Mouse (Mus musculus): ENCODE measurements around the gene Calhm4. TPM values are rescaled to one million over a fixed set of nuclear protein-coding genes. Genes with fewer than 3 reads are reported as not detected.
"Not testable (repeated sequence)": the region's sequence is repeated elsewhere in the genome, so short reads cannot be mapped to it uniquely, and the experiment has no call there.

Gene Calhm4
- total RNA-seq (2021), result not detected in 2 replicates
- long read RNA-seq, experiment 1, result 0 reads
- long read RNA-seq, experiment 2, result 0 reads

GRCm38 (mm10) chr10:34044210-34044609 lies at the start of gene Calhm4:
TSS of gene Calhm4 (minus strand) at chr10:34044310.
- DNase-seq, result no peak

GRCm38 (mm10) chr10:34091888-34092287 lies 47.8 kb upstream of the Calhm4 start:
- DNase-seq, result no peak

- DNase-seq, result no peak
Measured at GRCm38 (mm10) chr10:34090481-34090880, 46.4 kb upstream of the Calhm4 start.

GRCm38 (mm10) chr10:34089517-34089916 lies 45.4 kb upstream of the Calhm4 start:
- DNase-seq, result no peak

- no peak for DNase-seq
Measured at GRCm38 (mm10) chr10:34088515-34088914, 44.4 kb upstream of the Calhm4 start.

- DNase-seq, result no peak
Measured at GRCm38 (mm10) chr10:34086514-34086913, 42.4 kb upstream of the Calhm4 start.

GRCm38 (mm10) chr10:34074522-34075200 lies 30.6 kb upstream of the Calhm4 start:
- DNase-seq, result no peak

- no peak for DNase-seq
Measured at GRCm38 (mm10) chr10:34071650-34072049, 27.5 kb upstream of the Calhm4 start.

GRCm38 (mm10) chr10:34070999-34071492 lies 26.9 kb upstream of the Calhm4 start:
- DNase-seq, result no peak

GRCm38 (mm10) chr10:34069606-34070005 lies 25.5 kb upstream of the Calhm4 start:
- no peak for DNase-seq

- DNase-seq, result no peak
Measured at GRCm38 (mm10) chr10:34066591-34066990, 22.5 kb upstream of the Calhm4 start.

GRCm38 (mm10) chr10:34053987-34054386 lies 9.9 kb upstream of the Calhm4 start:
- DNase-seq, result no peak

- DNase-seq, result no peak
Measured at GRCm38 (mm10) chr10:34037401-34037800, 6.7 kb downstream of the Calhm4 start, which contains the start of gene Trappc3l. TSS of gene Trappc3l (plus strand) at chr10:34037597.

GRCm38 (mm10) chr10:34036587-34036986 lies 7.5 kb downstream of the Calhm4 start:
- DNase-seq, result no peak

GRCm38 (mm10) chr10:34033630-34034305 lies 10.3 kb downstream of the Calhm4 start:
- peak; percentile 87 for DNase-seq

- DNase-seq, result no peak
Measured at GRCm38 (mm10) chr10:34030322-34030721, 13.8 kb downstream of the Calhm4 start.

- DNase-seq, result peak; percentile 99
Measured at GRCm38 (mm10) chr10:34019302-34020075, 24.6 kb downstream of the Calhm4 start, which contains the start of gene Rwdd1. TSS of gene Rwdd1 (minus strand) at chr10:34019624.

- DNase-seq, result peak; percentile 59
Measured at GRCm38 (mm10) chr10:34018746-34019301, 25.3 kb downstream of the Calhm4 start.

- peak; percentile 52 for DNase-seq
Measured at GRCm38 (mm10) chr10:34013241-34013640, 30.9 kb downstream of the Calhm4 start.

- DNase-seq, result no peak
Measured at GRCm38 (mm10) chr10:34012581-34012980, 31.5 kb downstream of the Calhm4 start.

GRCm38 (mm10) chr10:33998397-33998796 lies 45.7 kb downstream of the Calhm4 start:
- no peak for DNase-seq

GRCm38 (mm10) chr10:33996686-33997085 lies 47.4 kb downstream of the Calhm4 start:
- not testable (repeated sequence) for DNase-seq

Measured in adrenal gland, postnatal 14 days (tissue).